Mouse (Mus musculus): ENCODE measurements around the gene Gm20878.
"Not testable (repeated sequence)": the region's sequence is repeated elsewhere in the genome, so short reads cannot be mapped to it uniquely, and the experiment has no call there.

Gm20878 gene

DNA sequence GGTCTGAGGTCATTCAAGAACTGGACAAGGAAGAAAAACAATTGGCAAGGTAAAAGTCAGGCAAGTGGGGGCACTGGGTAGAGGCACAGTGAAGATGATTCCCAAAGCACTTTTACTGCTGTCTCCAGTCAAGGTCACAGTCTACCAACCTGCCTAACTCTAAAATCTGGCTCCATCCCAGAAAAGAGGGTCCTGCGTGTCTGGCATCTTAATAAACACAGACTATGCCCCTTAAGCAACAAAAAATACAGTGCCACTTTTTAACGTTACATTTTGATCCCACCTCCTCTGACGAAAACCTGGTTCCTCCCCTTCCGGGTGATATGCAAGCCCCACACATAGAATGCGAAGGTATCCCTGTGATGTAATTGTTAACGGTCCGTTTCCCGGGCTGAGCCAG lies at the start of gene Gm20878:
TSS of gene Gm20878 (plus strand) at position 301 of the 400 bp plus-strand sequence.
- in situ Hi-C loops (cut with MboI; ENCODE audit: low pct_unique_long_range_greater_than_20kb in 1 of 2, low sequenced_read_pairs in 2 of 2, unreplicated experiment in 1 of 2) = not testable (repeated sequence)

GRCm38 (mm10) chr4:41903310-41903709 lies 38.1 kb upstream of the Gm20878 start, which contains the start of gene Gm21541:
TSS of gene Gm21541 (plus strand) at chr4:41903610.
- in situ Hi-C loops (cut with MboI; ENCODE audit: low pct_unique_long_range_greater_than_20kb in 1 of 2, low sequenced_read_pairs in 2 of 2, unreplicated experiment in 1 of 2) = not testable (repeated sequence)

GRCm38 (mm10) chr4:41965758-41966157 lies 24.4 kb downstream of the Gm20878 start, which contains the start of gene Fam205a4:
TSS of gene Fam205a4 (plus strand) at chr4:41966058.
- in situ Hi-C loops (cut with MboI; ENCODE audit: low pct_unique_long_range_greater_than_20kb in 1 of 2, low sequenced_read_pairs in 2 of 2, unreplicated experiment in 1 of 2) = not testable (repeated sequence)

Data from mouse embryonic stem cell (cell line).